Mouse (Mus musculus) lung, adult 2 months (tissue): Measurements from ENCODE around the gene Abcb1b.
"Not testable (repeated sequence)": the region's sequence is repeated elsewhere in the genome, so short reads cannot be mapped to it uniquely, and the experiment has no call there.

Source experiments
- CTCF ChIP-seq: fragments of 200-500 bp; IDR thresholded peaks from 2 replicates; pipeline ENCODE4 v1.5.1; 2011; ENCODE audit warnings: mild to moderate bottlenecking, low read length, control low read depth; ENCODE audit not compliant: insufficient read depth
- POLR2A ChIP-seq: fragments of 200-500 bp; IDR thresholded peaks from 2 replicates; pipeline ENCODE4 v1.6.1; 2011; ENCODE audit warnings: low read depth, mild to moderate bottlenecking, control low read depth, low read length, borderline replicate concordance; ENCODE audit errors: extremely low read depth

- not testable (repeated sequence) for TF ChIP-seq CTCF, POLR2A
Observed at GRCm38 (mm10) chr5:8865630-8866029, 67.7 kb downstream of the Abcb1b start.
